Mouse (Mus musculus) liver, embryonic 16.5 days (tissue): ENCODE results near the gene Ltbr. TPM values are rescaled to one million over a fixed set of nuclear protein-coding genes. Genes with fewer than 3 reads are reported as not detected.

Source experiments
- ATAC-seq: fragments of 200-750 bp; cut with Nextera tagmentation; 2 replicates; pipeline ENCODE4 v1.8.0; 2017; ENCODE audit warnings: low read depth, mild to moderate bottlenecking, moderate number of reproducible peaks, moderate library complexity
- H3K27ac ChIP-seq: fragments of 300-500 bp; sonication (generic); 2 replicates; pipeline ENCODE4 v1.5.1; 2014; ENCODE audit warnings: mild to moderate bottlenecking, low read length
- H3K27me3 ChIP-seq: fragments of 300-500 bp; sonication (generic); 2 replicates; pipeline ENCODE4 v1.6.1; 2014; ENCODE audit warnings: low read depth, low read length, mixed read lengths; ENCODE audit not compliant: control insufficient read depth, insufficient read depth
- H3K36me3 ChIP-seq: fragments of 300-500 bp; sonication (generic); 2 replicates; pipeline ENCODE4 v1.6.1; 2014; ENCODE audit warnings: mild to moderate bottlenecking; ENCODE audit not compliant: control insufficient read depth, insufficient read depth
- H3K4me1 ChIP-seq: fragments of 300-500 bp; sonication (generic); 2 replicates; pipeline ENCODE4 v1.6.1; 2014; ENCODE audit warnings: low read depth, low read length, mixed read lengths; ENCODE audit not compliant: control insufficient read depth
- H3K4me2 ChIP-seq: fragments of 300-500 bp; sonication (generic); 2 replicates; pipeline ENCODE4 v1.6.1; 2014; ENCODE audit warnings: low read depth, low read length, mixed read lengths
- H3K4me3 ChIP-seq: fragments of 300-500 bp; sonication (generic); 2 replicates; pipeline ENCODE4 v1.5.1; 2014; ENCODE audit warnings: low read depth, mild to moderate bottlenecking, low read length
- H3K9ac ChIP-seq: fragments of 300-500 bp; sonication (generic); 2 replicates; pipeline ENCODE4 v1.6.1; 2014; ENCODE audit warnings: low read depth, low read length
- H3K9me3 ChIP-seq: fragments of 300-500 bp; sonication (generic); replicated peaks from 2 replicates; pipeline ENCODE4 v1.6.1; 2016; ENCODE audit warnings: low read length; ENCODE audit not compliant: control insufficient read depth
- WGBS: fragments of 180-500 bp; shearing (Covaris S2); extraction: QIAGEN DNeasy Blood & Tissue Kit; methylation state at CpG from one replicate; pipeline ENCODE4 v1.1.7; 2014; ENCODE audit not compliant: insufficient replicate concordance; 5-methylcytosine and 5-hydroxymethylcytosine counted together
- polyA plus RNA-seq: library from polyadenylated mRNA; unstranded; fragments of >200 nt; fragmentation: Nextera tagmentation; extraction: Ambion mirVana; gene quantifications from 2 replicates; pipeline ENCODE4 v1.2.1, GENCODE M21; 2015

Gene Ltbr
- polyA plus RNA-seq, 1 experiment from 2014 or later: 22.3 TPM

- WGBS: 36% methylated on average over 5 of the region's 5 CpGs
- no peak overlapping the region for H3K27ac ChIP-seq
- no peak overlapping the region for H3K9ac ChIP-seq
- no peaks in the 10 kb centered on the region for H3K9me3 ChIP-seq
- H3K4me3 ChIP-seq: no peak overlapping the region
- no peak overlapping the region for H3K4me2 ChIP-seq
- no peaks in the 10 kb centered on the region for H3K4me1 ChIP-seq
- H3K36me3 ChIP-seq: no peaks in the 10 kb centered on the region
- no peak for ATAC-seq
- no peaks in the 10 kb centered on the region for H3K27me3 ChIP-seq
Observed at GRCm38 (mm10) chr6:125297149-125297820, 16.4 kb downstream of the Ltbr start.

DNA sequence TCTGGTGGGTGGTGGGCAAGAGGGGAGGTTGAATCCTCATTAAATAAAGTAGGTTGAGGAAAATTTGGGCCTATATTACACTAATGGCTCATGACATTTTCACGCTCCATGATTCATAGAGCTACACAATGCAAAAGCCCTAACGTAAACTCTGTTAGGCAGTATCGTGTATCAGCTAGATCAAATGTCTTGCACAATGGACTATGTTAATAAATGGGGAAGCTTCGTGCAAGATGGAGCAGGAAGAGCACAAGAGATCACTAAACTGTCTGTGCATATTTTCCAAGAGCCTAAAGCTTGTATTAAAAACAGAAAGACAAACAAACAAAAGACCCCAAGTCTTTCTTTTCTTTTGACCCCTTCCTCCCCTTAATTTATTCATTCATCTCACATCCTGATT, 19.6 kb downstream of the Ltbr start:
- H3K36me3 ChIP-seq: no peaks in the 10 kb centered on the region
- no peak overlapping the region for H3K4me2 ChIP-seq
- ATAC-seq: no peak
- no peaks in the 10 kb centered on the region for H3K9me3 ChIP-seq
- no peak overlapping the region for H3K4me3 ChIP-seq
- no peaks in the 10 kb centered on the region for H3K4me1 ChIP-seq
- 68% methylated on average over 4 of the region's 4 CpGs for WGBS
- no peaks in the 10 kb centered on the region for H3K27me3 ChIP-seq
- no peak overlapping the region for H3K9ac ChIP-seq
- H3K27ac ChIP-seq: no peak overlapping the region

GRCm38 (mm10) chr6:125292256-125292655, 21.4 kb downstream of the Ltbr start:
- WGBS: 59% methylated on average over 7 of the region's 7 CpGs

DNA sequence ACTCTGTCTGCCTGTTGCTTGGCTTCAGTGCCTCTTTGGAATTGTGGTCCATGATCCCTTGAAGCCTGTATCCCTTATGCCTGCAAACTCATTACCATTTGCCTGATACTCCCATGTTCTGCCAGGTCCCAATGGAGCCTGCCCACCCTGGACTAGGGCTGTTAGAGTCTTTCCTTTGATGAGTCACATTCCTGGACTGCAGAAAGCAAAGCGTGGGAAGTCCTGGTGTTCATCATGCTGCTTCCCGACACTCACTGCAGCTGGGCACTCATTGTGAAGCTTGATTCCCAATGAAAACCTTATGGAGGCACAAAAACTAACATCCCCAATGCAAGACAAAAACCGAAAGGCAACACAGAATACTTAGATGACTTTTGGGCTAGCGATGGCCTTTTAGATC, 22.4 kb downstream of the Ltbr start:
- H3K4me3 ChIP-seq: no peak overlapping the region
- H3K4me1 ChIP-seq: no peaks in the 10 kb centered on the region
- no peak for ATAC-seq
- no peak overlapping the region for H3K4me2 ChIP-seq
- no peak overlapping the region for H3K9ac ChIP-seq
- no peaks in the 10 kb centered on the region for H3K27me3 ChIP-seq
- H3K27ac ChIP-seq: no peak overlapping the region
- WGBS: 70% methylated on average over 4 of the region's 4 CpGs
- H3K9me3 ChIP-seq: no peaks in the 10 kb centered on the region
- no peaks in the 10 kb centered on the region for H3K36me3 ChIP-seq

More at GRCm38 (mm10) chr6:125292256-125292655, 21.4 kb downstream of the Ltbr start:
- Histone ChIP-seq H3K27ac (no peak overlapping the region), H3K9ac (no peak overlapping the region), H3K4me3 (no peak overlapping the region), H3K9me3 (no peaks in the 10 kb centered on the region), H3K4me2 (no peak overlapping the region), H3K27me3 (no peaks in the 10 kb centered on the region), H3K36me3 (no peaks in the 10 kb centered on the region), H3K4me1 (no peaks in the 10 kb centered on the region)
- ATAC-seq: peak; percentile 56

DNA sequence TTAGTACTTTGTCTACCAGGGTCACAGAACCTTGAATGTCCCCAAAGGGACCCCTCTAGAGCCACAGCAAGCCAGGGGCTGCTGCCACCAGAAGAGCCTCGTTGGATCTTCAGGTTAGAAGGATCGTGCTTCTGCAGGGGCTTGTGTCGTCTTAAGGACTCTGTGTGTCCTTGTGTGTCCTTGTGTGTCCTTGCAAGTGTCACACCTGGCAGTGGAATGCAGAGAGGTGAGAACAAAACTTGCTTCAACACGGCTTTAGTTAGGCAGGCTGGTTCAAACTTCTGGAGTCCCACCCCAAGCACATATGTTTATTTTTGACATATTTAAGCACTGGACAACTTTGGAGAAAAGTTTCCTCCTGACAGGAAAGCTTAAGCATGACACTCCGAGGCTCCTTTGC, 25.0 kb downstream of the Ltbr start:
- WGBS: 53% methylated on average over 5 of the region's 5 CpGs

DNA sequence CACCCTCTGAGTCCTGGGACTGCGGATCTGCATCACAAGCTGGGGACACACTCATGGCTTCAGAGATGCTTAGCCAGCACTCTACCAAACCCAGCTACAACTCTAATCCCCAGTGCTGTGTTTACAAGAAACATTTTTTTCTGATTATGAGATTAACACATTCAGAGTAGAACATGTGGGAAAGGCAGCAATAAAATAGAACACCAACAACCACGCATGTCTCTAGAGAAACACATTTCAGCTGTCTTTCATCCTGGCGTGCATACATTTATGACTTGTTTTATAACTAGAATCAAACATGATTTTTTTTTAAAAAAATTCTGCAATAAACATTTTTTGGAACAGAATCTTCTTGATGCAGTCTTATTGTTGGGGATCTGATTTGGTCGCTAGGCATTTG, 26.7 kb downstream of the Ltbr start:
- Histone ChIP-seq H3K27ac (no peak overlapping the region), H3K9me3 (0 out of 2 replicates have a peak, but pooled peaks cover 3% of the 10 kb centered on the region), H3K9ac (no peak overlapping the region), H3K27me3 (no peaks in the 10 kb centered on the region), H3K36me3 (no peaks in the 10 kb centered on the region), H3K4me2 (no peak overlapping the region), H3K4me3 (no peak overlapping the region), H3K4me1 (no peaks in the 10 kb centered on the region)
- 65% methylated on average over 4 of the region's 4 CpGs for WGBS
- no peak for ATAC-seq

More for the DNA sequence above, 25.0 kb downstream of the Ltbr start:
- no peaks in the 10 kb centered on the region for H3K36me3 ChIP-seq
- H3K27me3 ChIP-seq: no peaks in the 10 kb centered on the region
- no peak overlapping the region for H3K9ac ChIP-seq
- H3K27ac ChIP-seq: no peak overlapping the region
- H3K4me1 ChIP-seq: no peaks in the 10 kb centered on the region
- no peak overlapping the region for H3K4me2 ChIP-seq
- H3K4me3 ChIP-seq: no peak overlapping the region
- 0 out of 2 replicates have a peak, but pooled peaks cover 3% of the 10 kb centered on the region for H3K9me3 ChIP-seq
- ATAC-seq: no peak

GRCm38 (mm10) chr6:125285890-125286289, 27.8 kb downstream of the Ltbr start, which contains the start of gene Tuba3a:
TSS of gene Tuba3a (minus strand) at chr6:125286042.
- Histone ChIP-seq H3K36me3 (no peaks in the 10 kb centered on the region), H3K27me3 (no peaks in the 10 kb centered on the region), H3K4me2 (no peak within 1 kb of the TSS), H3K9ac (no peak within 1 kb of the TSS), H3K27ac (no peak within 1 kb of the TSS), H3K9me3 (0 out of 2 replicates have a peak, but pooled peaks cover 3% of the 10 kb centered on the region), H3K4me1 (no peaks in the 10 kb centered on the region), H3K4me3 (no peak within 1 kb of the TSS)
- WGBS: 83% methylated on average over 22 of the region's 22 CpGs
- ATAC-seq: no peak

DNA sequence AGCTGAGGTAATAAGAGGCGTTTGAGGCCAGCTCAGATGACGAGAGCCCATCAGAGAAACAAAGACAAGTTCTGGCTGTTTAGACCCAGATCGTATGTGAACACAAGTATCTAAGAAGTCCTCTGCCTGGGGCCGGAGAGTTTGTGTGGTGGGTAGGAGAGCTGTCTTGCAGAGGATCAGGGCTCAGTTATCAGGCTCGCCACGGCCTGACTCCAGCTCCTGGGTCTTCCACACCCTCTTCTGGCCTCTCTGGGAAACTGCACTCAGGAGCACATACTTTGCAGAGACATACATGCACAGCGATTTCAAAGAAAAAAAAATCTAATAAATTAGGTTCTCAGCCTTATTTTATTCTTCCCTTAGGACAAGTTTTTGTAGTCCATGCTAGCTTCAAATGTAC, 28.9 kb downstream of the Ltbr start:
- no peak overlapping the region for H3K9ac ChIP-seq
- no peak overlapping the region for H3K4me2 ChIP-seq
- H3K9me3 ChIP-seq: 0 out of 2 replicates have a peak, but pooled peaks cover 3% of the 10 kb centered on the region
- no peaks in the 10 kb centered on the region for H3K36me3 ChIP-seq
- ATAC-seq: no peak
- 72% methylated on average over 7 of the region's 7 CpGs for WGBS
- no peaks in the 10 kb centered on the region for H3K27me3 ChIP-seq
- no peak overlapping the region for H3K4me3 ChIP-seq
- H3K27ac ChIP-seq: no peak overlapping the region
- H3K4me1 ChIP-seq: no peaks in the 10 kb centered on the region

DNA sequence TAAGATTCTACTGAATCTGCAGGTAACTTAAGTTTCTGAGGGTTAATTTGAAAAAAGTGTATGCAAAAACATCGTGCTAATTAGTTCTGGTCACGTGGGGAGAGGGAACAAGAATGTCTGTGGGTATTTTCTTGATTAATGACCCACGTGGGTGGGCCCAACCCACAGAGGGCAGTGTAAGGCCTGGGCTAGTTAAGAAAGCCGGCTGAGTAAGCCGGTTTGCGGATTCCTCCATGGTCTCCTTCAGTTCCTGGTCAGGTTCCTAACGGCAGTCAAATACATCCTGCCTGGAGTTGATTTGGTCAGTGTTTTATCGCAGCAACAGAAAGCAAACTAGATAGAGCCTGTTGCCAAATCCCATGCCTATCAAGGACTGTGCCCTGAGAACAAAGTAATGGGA, 29.4 kb downstream of the Ltbr start:
- H3K27ac ChIP-seq: no peak overlapping the region
- H3K9me3 ChIP-seq: 0 out of 2 replicates have a peak, but pooled peaks cover 3% of the 10 kb centered on the region
- no peak overlapping the region for H3K4me2 ChIP-seq
- no peaks in the 10 kb centered on the region for H3K4me1 ChIP-seq
- ATAC-seq: no peak
- H3K27me3 ChIP-seq: no peaks in the 10 kb centered on the region
- H3K9ac ChIP-seq: no peak overlapping the region
- H3K36me3 ChIP-seq: no peaks in the 10 kb centered on the region
- WGBS: 48% methylated on average over 8 of the region's 8 CpGs
- no peak overlapping the region for H3K4me3 ChIP-seq
